Mouse (Mus musculus): ENCODE measurements around the gene Umad1.

Gene Umad1

GRCm38 (mm10) chr6:8416802-8417569 is 157.9 kb downstream of the Umad1 start:
- no peak for DNase-seq (ENCODE audit: low spot score)

GRCm38 (mm10) chr6:8419485-8420186 is 160.5 kb downstream of the Umad1 start:
- DNase-seq (ENCODE audit: low spot score) = no peak

- DNase-seq (ENCODE audit: low spot score) = no peak
Observed at GRCm38 (mm10) chr6:8420187-8420503, 161.1 kb downstream of the Umad1 start.

GRCm38 (mm10) chr6:8421421-8421820 is 162.3 kb downstream of the Umad1 start:
- no peak for DNase-seq (ENCODE audit: low spot score)

- no peak for DNase-seq (ENCODE audit: low spot score)
Observed at GRCm38 (mm10) chr6:8421959-8422581, 163.0 kb downstream of the Umad1 start.

- DNase-seq (ENCODE audit: low spot score) = no peak
Observed at GRCm38 (mm10) chr6:8423142-8423541, 164.1 kb downstream of the Umad1 start.

GRCm38 (mm10) chr6:8427692-8428091 is 168.6 kb downstream of the Umad1 start:
- no peak for DNase-seq (ENCODE audit: low spot score)

GRCm38 (mm10) chr6:8430610-8431234 is 171.6 kb downstream of the Umad1 start:
- no peak for DNase-seq (ENCODE audit: low spot score)

- no peak for DNase-seq (ENCODE audit: low spot score)
Observed at GRCm38 (mm10) chr6:8433179-8433578, 174.1 kb downstream of the Umad1 start.

GRCm38 (mm10) chr6:8437937-8438336 is 178.8 kb downstream of the Umad1 start:
- DNase-seq (ENCODE audit: low spot score) = no peak

GRCm38 (mm10) chr6:8441814-8442213 is 182.7 kb downstream of the Umad1 start:
- no peak for DNase-seq (ENCODE audit: low spot score)

- DNase-seq (ENCODE audit: low spot score) = peak; percentile 66
Observed at GRCm38 (mm10) chr6:8446786-8447185, 187.7 kb downstream of the Umad1 start.

- DNase-seq (ENCODE audit: low spot score) = no peak
Observed at GRCm38 (mm10) chr6:8455599-8455998, 196.5 kb downstream of the Umad1 start.

- no peak for DNase-seq (ENCODE audit: low spot score)
Observed at GRCm38 (mm10) chr6:8458596-8458995, 199.5 kb downstream of the Umad1 start.

GRCm38 (mm10) chr6:8462447-8462846 is 203.4 kb downstream of the Umad1 start:
- DNase-seq (ENCODE audit: low spot score) = no peak

GRCm38 (mm10) chr6:8465388-8465787 is 206.3 kb downstream of the Umad1 start:
- no peak for DNase-seq (ENCODE audit: low spot score)

- no peak for DNase-seq (ENCODE audit: low spot score)
Observed at GRCm38 (mm10) chr6:8465985-8466384, 206.9 kb downstream of the Umad1 start.

- DNase-seq (ENCODE audit: low spot score) = no peak
Observed at GRCm38 (mm10) chr6:8467667-8468337, 208.7 kb downstream of the Umad1 start.

- DNase-seq (ENCODE audit: low spot score) = no peak
Observed at GRCm38 (mm10) chr6:8469918-8470317, 210.8 kb downstream of the Umad1 start.

- no peak for DNase-seq (ENCODE audit: low spot score)
Observed at GRCm38 (mm10) chr6:8472125-8472524, 213.0 kb downstream of the Umad1 start.

- DNase-seq (ENCODE audit: low spot score) = no peak
Observed at GRCm38 (mm10) chr6:8472915-8473314, 213.8 kb downstream of the Umad1 start.

GRCm38 (mm10) chr6:8473498-8473897 is 214.4 kb downstream of the Umad1 start:
- DNase-seq (ENCODE audit: low spot score) = no peak
